Mouse (Mus musculus) cerebellum, adult 8-10 months (tissue): ENCODE results near the gene Mdfic.

Experiments
- DNase-seq: peaks from one replicate; pipeline ENCODE4 v3.0.0; 2022

Gene Mdfic

GRCm38 (mm10) chr6:15742591-15743149 is 22.2 kb downstream of the Mdfic start:
- no peak for DNase-seq

- DNase-seq: no peak
These were observed 22.9 kb downstream of the Mdfic start for GRCm38 (mm10) chr6:15743291-15743792.

GRCm38 (mm10) chr6:15743793-15744192 is 23.3 kb downstream of the Mdfic start:
- DNase-seq: no peak

- DNase-seq: no peak
These were observed 24.9 kb downstream of the Mdfic start for GRCm38 (mm10) chr6:15745313-15745712.

- DNase-seq: no peak
These were observed 25.4 kb downstream of the Mdfic start for GRCm38 (mm10) chr6:15745891-15746290.

- DNase-seq: no peak
These were observed 27.1 kb downstream of the Mdfic start for GRCm38 (mm10) chr6:15747396-15748155.

- DNase-seq: no peak
These were observed 27.8 kb downstream of the Mdfic start for GRCm38 (mm10) chr6:15748236-15748635.

- no peak for DNase-seq
These were observed 28.5 kb downstream of the Mdfic start for GRCm38 (mm10) chr6:15748943-15749342.

GRCm38 (mm10) chr6:15750101-15750500 is 29.6 kb downstream of the Mdfic start:
- DNase-seq: no peak

- no peak for DNase-seq
These were observed 30.9 kb downstream of the Mdfic start for GRCm38 (mm10) chr6:15751375-15751774.

GRCm38 (mm10) chr6:15752160-15752559 is 31.7 kb downstream of the Mdfic start:
- DNase-seq: no peak

GRCm38 (mm10) chr6:15753208-15753607 is 32.7 kb downstream of the Mdfic start:
- DNase-seq: no peak

GRCm38 (mm10) chr6:15758394-15758793 is 37.9 kb downstream of the Mdfic start:
- DNase-seq: no peak

GRCm38 (mm10) chr6:15760750-15761149 is 40.3 kb downstream of the Mdfic start:
- DNase-seq: no peak

GRCm38 (mm10) chr6:15764039-15764438 is 43.6 kb downstream of the Mdfic start:
- no peak for DNase-seq

- no peak for DNase-seq
These were observed 47.0 kb downstream of the Mdfic start for GRCm38 (mm10) chr6:15767460-15767859.

GRCm38 (mm10) chr6:15770128-15770527 is 49.7 kb downstream of the Mdfic start:
- no peak for DNase-seq

- DNase-seq: no peak
These were observed 56.6 kb downstream of the Mdfic start for GRCm38 (mm10) chr6:15777070-15777469.

- no peak for DNase-seq
These were observed 59.7 kb downstream of the Mdfic start for GRCm38 (mm10) chr6:15780127-15780526.

- no peak for DNase-seq
These were observed 60.2 kb downstream of the Mdfic start for GRCm38 (mm10) chr6:15780688-15781087.

- peak; percentile 8 for DNase-seq
These were observed 69.4 kb downstream of the Mdfic start for GRCm38 (mm10) chr6:15789523-15790500.

GRCm38 (mm10) chr6:15792680-15793601 is 72.5 kb downstream of the Mdfic start:
- DNase-seq: no peak
